In genomic region chr9:21034481-21035085, GRCm38 (mm10) we compare ENCODE assay signal across 11 mouse cellular contexts. TPM values are rescaled to one million over a fixed set of nuclear protein-coding genes. Genes with fewer than 3 reads are reported as not detected.
DNase-seq lines count a peak whose midpoint lies in the region; ATAC-seq and TF ChIP-seq lines count a peak whose summit lies in the region.
"Had no signal": no experiment of that assay in that cellular context is flagged by ENCODE, and none has a peak within 500 bp of the region (broad histone marks: within the 10 kb centered on the region; RNA-seq: fewer than 3 reads in every experiment).

No protein-coding gene starts in this region.

- DNase-seq in kidney, adult 18-20 months: peak; percentile 25
- DNase-seq in kidney, postnatal 25 days: no peak
- DNase-seq in urinary bladder, postnatal 25 days (ENCODE audit: low spot score): no peak
- DNase-seq in adrenal gland, postnatal 25 days: no peak
- DNase-seq: cerebellum, adult 11-12 months; lung, embryonic 14.5 days had no signal

- ATAC-seq in embryonic facial prominence, embryonic 12.5 days (ENCODE audit: insufficient number of reproducible peaks, insufficient read depth, low FRiP score, low TSS enrichment): no peak
- ATAC-seq in liver, embryonic 12.5 days: no peak
- no peak for ATAC-seq in cerebellum, adult (ENCODE audit: insufficient number of reproducible peaks, low FRiP score, low TSS enrichment)
- ATAC-seq: Patski had no signal

- no peak for TF ChIP-seq CTCF in ES-Bruce4 (IDR thresholded peaks at IDR 0.05; ENCODE audit: low read depth, low read length)

- WGBS in embryonic facial prominence, embryonic 12.5 days: 3% methylated on average over 17 of the region's 17 CpGs
- WGBS in liver, embryonic 12.5 days (ENCODE audit: insufficient replicate concordance): 8% methylated on average over 17 of the region's 17 CpGs

- H3K27ac ChIP-seq in ES-Bruce4 (ENCODE audit: insufficient read depth, low read length): no peak overlapping the region
- H3K27ac ChIP-seq in embryonic facial prominence, embryonic 12.5 days: no peak overlapping the region
- H3K27ac ChIP-seq in liver, embryonic 12.5 days: no peak overlapping the region

- no peaks in the 10 kb centered on the region for H3K4me1 ChIP-seq in ES-Bruce4 (ENCODE audit: control insufficient read depth, insufficient read depth, low read length)
- H3K4me1 ChIP-seq in embryonic facial prominence, embryonic 12.5 days: peaks cover 55% of the 10 kb centered on the region
- H3K4me1 ChIP-seq in liver, embryonic 12.5 days: peaks cover 86% of the 10 kb centered on the region

- H3K4me2 ChIP-seq in embryonic facial prominence, embryonic 12.5 days (replicated peaks): no peak overlapping the region; the same call in 1 of the 2 replicates
- peak overlapping the region; percentile 20; the same call in 1 of the 2 replicates for H3K4me2 ChIP-seq in liver, embryonic 12.5 days

- H3K4me3 ChIP-seq in ES-Bruce4 (ENCODE audit: low read depth, low read length): peak overlapping the region; percentile 13; the same call in 1 of the 2 replicates
- peak overlapping the region; percentile 13; the same call in 1 of the 2 replicates for H3K4me3 ChIP-seq in embryonic facial prominence, embryonic 12.5 days
- H3K4me3 ChIP-seq in liver, embryonic 12.5 days: 0 out of 2 replicates have a peak overlapping the region, but pooled peaks have one; percentile 3

- no peaks in the 10 kb centered on the region; the same call in 1 of the 2 replicates for H3K27me3 ChIP-seq in ES-Bruce4 (ENCODE audit: control insufficient read depth, insufficient read depth, low read length, poor library complexity, severe bottlenecking)
- peaks cover 87% of the 10 kb centered on the region for H3K27me3 ChIP-seq in embryonic facial prominence, embryonic 12.5 days
- H3K27me3 ChIP-seq in liver, embryonic 12.5 days (replicated peaks): peaks cover 81% of the 10 kb centered on the region
- H3K27me3 ChIP-seq: Patski had no signal

- no peak overlapping the region for H3K9ac ChIP-seq in ES-Bruce4 (ENCODE audit: low read depth, poor library complexity, severe bottlenecking)
- no peak overlapping the region for H3K9ac ChIP-seq in embryonic facial prominence, embryonic 12.5 days
- H3K9ac ChIP-seq in liver, embryonic 12.5 days: no peak overlapping the region
- H3K9ac ChIP-seq: lung, embryonic 14.5 days had no signal

- no peaks in the 10 kb centered on the region for H3K36me3 ChIP-seq in ES-Bruce4 (ENCODE audit: control insufficient read depth, insufficient read depth, low read length, poor library complexity, severe bottlenecking)
- H3K36me3 ChIP-seq in embryonic facial prominence, embryonic 12.5 days: no peaks in the 10 kb centered on the region
- H3K36me3 ChIP-seq in liver, embryonic 12.5 days: no peaks in the 10 kb centered on the region

- H3K9me3 ChIP-seq in ES-Bruce4 (replicated peaks; ENCODE audit: control insufficient read depth, insufficient read depth, low read length, poor library complexity, severe bottlenecking): no peaks in the 10 kb centered on the region
- peaks cover 5% of the 10 kb centered on the region; the same call in 1 of the 2 replicates for H3K9me3 ChIP-seq in embryonic facial prominence, embryonic 12.5 days
- no peaks in the 10 kb centered on the region for H3K9me3 ChIP-seq in liver, embryonic 12.5 days (replicated peaks)

- TF ChIP-seq EP300 in ES-Bruce4 (IDR thresholded peaks at IDR 0.05; ENCODE audit: insufficient read depth, low read depth, low read length): no peak

- no peak for TF ChIP-seq POLR2A in ES-Bruce4 (IDR thresholded peaks at IDR 0.05; ENCODE audit: insufficient read depth, low read length)

RNA-seq across cellular contexts. Expression of gene Icam5, which starts 2.7 kb away (rescaled TPM):
- 0.94 and 1.3 TPM in 2 replicates for polyA plus RNA-seq in ES-Bruce4 (2011; ENCODE audit: insufficient read depth, insufficient read length, low read depth, missing spikeins)
- polyA plus RNA-seq in embryonic facial prominence, embryonic 12.5 days (2016; fragmentation: Nextera tagmentation; extraction: Ambion mirVana): 0.14 and 0.23 TPM in 2 replicates
- polyA plus RNA-seq in liver, embryonic 12.5 days (2016; fragmentation: Nextera tagmentation; extraction: Ambion mirVana): 0.42 and 0.45 TPM in 2 replicates
- 0.43 and 0.49 TPM in 2 replicates for total RNA-seq in adrenal gland, postnatal 25 days (2021)

RNA-seq across cellular contexts. Expression of gene Icam4, which starts 5.4 kb away (rescaled TPM):
- 1.3 TPM in 1 of 2 replicates, not detected in the other for polyA plus RNA-seq in ES-Bruce4 (2011; ENCODE audit: insufficient read depth, insufficient read length, low read depth, missing spikeins)
- 1.6 and 2.5 TPM in 2 replicates for polyA plus RNA-seq in embryonic facial prominence, embryonic 12.5 days (2016; fragmentation: Nextera tagmentation; extraction: Ambion mirVana)
- polyA plus RNA-seq in liver, embryonic 12.5 days (2016; fragmentation: Nextera tagmentation; extraction: Ambion mirVana): 231 and 238 TPM in 2 replicates
- 1.6 and 1.9 TPM in 2 replicates for total RNA-seq in adrenal gland, postnatal 25 days (2021)

RNA-seq across cellular contexts. Expression of gene Icam1, which starts 18.8 kb away (rescaled TPM):
- polyA plus RNA-seq in ES-Bruce4 (2011; ENCODE audit: insufficient read depth, insufficient read length, low read depth, missing spikeins): 24.9 and 25.7 TPM in 2 replicates
- polyA plus RNA-seq in embryonic facial prominence, embryonic 12.5 days (2016; fragmentation: Nextera tagmentation; extraction: Ambion mirVana): 8.6 and 9.0 TPM in 2 replicates
- 9.9 TPM in 2 replicates for polyA plus RNA-seq in liver, embryonic 12.5 days (2016; fragmentation: Nextera tagmentation; extraction: Ambion mirVana)
- total RNA-seq in adrenal gland, postnatal 25 days (2021): 6.5 and 8.9 TPM in 2 replicates

RNA-seq across cellular contexts. Expression of gene Mrpl4, which starts 32.0 kb away (rescaled TPM):
- polyA plus RNA-seq in ES-Bruce4 (2011; ENCODE audit: insufficient read depth, insufficient read length, low read depth, missing spikeins): 45.1 and 50.9 TPM in 2 replicates
- 128 TPM in 2 replicates for polyA plus RNA-seq in embryonic facial prominence, embryonic 12.5 days (2016; fragmentation: Nextera tagmentation; extraction: Ambion mirVana)
- polyA plus RNA-seq in liver, embryonic 12.5 days (2016; fragmentation: Nextera tagmentation; extraction: Ambion mirVana): 89.3 and 91.4 TPM in 2 replicates
- 113 and 122 TPM in 2 replicates for total RNA-seq in adrenal gland, postnatal 25 days (2021)

RNA-seq across cellular contexts. Expression of gene Zglp1, which starts 32.3 kb away (rescaled TPM):
- polyA plus RNA-seq in ES-Bruce4 (2011; ENCODE audit: insufficient read depth, insufficient read length, low read depth, missing spikeins): 2.5 TPM in 1 of 2 replicates, not detected in the other
- polyA plus RNA-seq in embryonic facial prominence, embryonic 12.5 days (2016; fragmentation: Nextera tagmentation; extraction: Ambion mirVana): 0.82 and 2.0 TPM in 2 replicates
- polyA plus RNA-seq in liver, embryonic 12.5 days (2016; fragmentation: Nextera tagmentation; extraction: Ambion mirVana): 0.62 TPM in 1 of 2 replicates, not detected in the other
- not detected in 2 replicates for total RNA-seq in adrenal gland, postnatal 25 days (2021)
- polyA plus RNA-seq: lung, embryonic 14.5 days had no signal

Comparison
In these comparisons a context has a peak if more than half of its experiments do, and no peak if none do; other contexts are left out.
1. RNA of gene Icam4, which starts 5.4 kb away (polyA plus RNA-seq): 231 to 238 TPM in liver, embryonic 12.5 days; 1.6 to 2.5 TPM in embryonic facial prominence, embryonic 12.5 days and 1.3 TPM in ES-Bruce4; every median in the first group is over 10 times any median in the second.
2. Peak in every context shown above with its lines, with median percentiles within 50 percentile points of each other: H3K4me3 ChIP-seq.